Mouse (Mus musculus) cortical plate, adult 2 months (tissue): Measurements from ENCODE around the gene Fbxl20.

Experiments
- CTCF ChIP-seq: fragments of 200-500 bp; IDR thresholded peaks from 2 replicates; pipeline ENCODE4 v1.5.1; 2011; ENCODE audit warnings: mild to moderate bottlenecking, control low read depth, low read length; ENCODE audit not compliant: insufficient read depth; ENCODE audit errors: extremely low read depth
- POLR2A ChIP-seq: fragments of 200-500 bp; IDR thresholded peaks from 2 replicates; pipeline ENCODE4 v1.6.1; 2011; ENCODE audit warnings: mild to moderate bottlenecking, low read length, control low read depth; ENCODE audit not compliant: insufficient read depth; ENCODE audit errors: extremely low read depth

GRCm38 (mm10) chr11:98149786-98150624 lies at the start of gene Fbxl20:
- no peak for TF ChIP-seq CTCF
- peak; percentile 76; the same call in 1 of the 2 replicates for TF ChIP-seq POLR2A
